Mouse (Mus musculus) midbrain, postnatal 0 days (tissue): Measurements from ENCODE around the gene Prpf6. TPM values are rescaled to one million over a fixed set of nuclear protein-coding genes. Genes with fewer than 3 reads are reported as not detected.
A peak's percentile ranks its signal among the peaks of the same experiment; 100 is the strongest.

Source experiments
- ATAC-seq: fragments of 200-750 bp; cut with Nextera tagmentation; 2 replicates; pipeline ENCODE4 v1.8.0; 2017; ENCODE audit warnings: moderate number of reproducible peaks, mild to moderate bottlenecking, moderate TSS enrichment, moderate library complexity; ENCODE audit not compliant: low FRiP score
- DNase-seq: peaks from one replicate; pipeline ENCODE4 v3.0.0-alpha.2; 2015; ENCODE audit warnings: low spot score
- H3K27ac ChIP-seq: fragments of 300-500 bp; sonication (generic); 2 replicates; pipeline ENCODE4 v1.5.1; 2014; ENCODE audit warnings: low read depth, mild to moderate bottlenecking, low read length, mixed read lengths
- H3K27me3 ChIP-seq: fragments of 300-500 bp; sonication (generic); 2 replicates; pipeline ENCODE4 v1.6.1; 2014; ENCODE audit warnings: low read length, control low read depth, mixed read lengths; ENCODE audit not compliant: insufficient read depth
- H3K36me3 ChIP-seq: fragments of 300-500 bp; sonication (generic); 2 replicates; pipeline ENCODE4 v1.6.1; 2014; ENCODE audit warnings: low read length, control low read depth, mixed read lengths; ENCODE audit not compliant: insufficient read depth
- H3K4me1 ChIP-seq: fragments of 300-500 bp; sonication (generic); 2 replicates; pipeline ENCODE4 v1.6.1; 2014; ENCODE audit warnings: mild to moderate bottlenecking, control low read depth, antibody characterized with exemption, low read length, mixed read lengths; ENCODE audit not compliant: insufficient read depth
- H3K4me2 ChIP-seq: fragments of 300-500 bp; sonication (generic); 2 replicates; pipeline ENCODE4 v1.6.1; 2014; ENCODE audit warnings: low read depth, mild to moderate bottlenecking, low read length, mixed read lengths; ENCODE audit not compliant: poor library complexity, severe bottlenecking
- H3K4me3 ChIP-seq: fragments of 300-500 bp; sonication (generic); 2 replicates; pipeline ENCODE4 v1.5.1; 2014; ENCODE audit warnings: low read depth, mild to moderate bottlenecking, low read length, moderate library complexity
- H3K9ac ChIP-seq: fragments of 300-500 bp; sonication (generic); replicated peaks from 2 replicates; pipeline ENCODE4 v1.6.1; 2014; ENCODE audit warnings: mild to moderate bottlenecking, low read length, moderate library complexity, mixed read lengths; ENCODE audit not compliant: poor library complexity, severe bottlenecking
- H3K9me3 ChIP-seq: fragments of 300-500 bp; sonication (generic); 2 replicates; pipeline ENCODE4 v1.6.1; 2016; ENCODE audit warnings: low read length, control low read depth
- CTCF ChIP-seq: IDR thresholded peaks from 2 replicates; pipeline ENCODE4 v1.5.1; 2016; ENCODE audit warnings: antibody characterized with exemption, mild to moderate bottlenecking
- WGBS: fragments of 180-500 bp; shearing (Covaris S2); extraction: QIAGEN DNeasy Blood & Tissue Kit; methylation state at CpG from one replicate; pipeline ENCODE4 v1.1.7; 2014; 5-methylcytosine and 5-hydroxymethylcytosine counted together
- polyA plus RNA-seq: library from polyadenylated mRNA; unstranded; fragments of >200 nt; fragmentation: Nextera tagmentation; extraction: Ambion mirVana; gene quantifications from 2 replicates; pipeline ENCODE4 v1.2.1, GENCODE M21; 2015
- total RNA-seq: library from RNA; depleted of rRNA; stranded (reverse); fragments of >200 nt; gene quantifications from 2 replicates; pipeline ENCODE4 v1.2.3, GENCODE M21; 2014

The Prpf6 gene
- total and polyA plus RNA-seq, 2 experiments from 2014 or later: 34.4 to 40.5 TPM

DNA sequence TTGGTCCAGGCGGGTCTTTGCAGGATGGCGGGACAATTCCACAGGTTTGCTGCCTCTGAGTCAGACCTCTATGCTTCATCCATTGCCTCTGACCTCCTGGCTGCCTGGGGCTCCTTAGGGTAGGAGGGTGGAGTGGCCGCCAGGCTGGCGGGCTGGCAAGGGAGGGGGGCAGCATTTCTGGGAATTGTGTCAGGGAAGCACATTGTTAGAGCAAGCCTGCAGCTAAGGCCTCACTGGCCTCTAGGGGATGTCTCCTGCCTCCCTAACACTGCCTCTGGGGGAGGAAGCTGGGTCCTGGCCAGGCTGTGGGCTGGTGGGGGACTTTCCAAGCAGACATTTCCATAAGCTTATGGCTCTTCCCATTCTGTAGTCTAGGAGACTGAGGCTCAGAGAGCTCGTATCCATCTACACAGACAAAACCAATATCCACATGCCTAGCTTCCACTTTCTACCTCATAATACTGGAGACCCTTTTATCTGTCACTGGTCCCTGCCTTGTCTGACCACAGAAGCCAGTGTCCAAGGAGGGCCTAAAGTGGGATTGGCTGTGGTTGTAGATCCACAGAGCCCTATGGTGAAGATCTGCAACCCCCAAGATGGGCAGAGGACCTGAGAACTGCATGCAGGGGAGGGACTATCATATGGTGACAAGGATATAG is 85.6 kb downstream of the Prpf6 start:
- no peak overlapping the region for H3K4me3 ChIP-seq
- peak; percentile 12; the same call in 1 of the 2 replicates for TF ChIP-seq CTCF
- no peaks in the 10 kb centered on the region for H3K9me3 ChIP-seq
- 60% methylated on average over 5 of the region's 5 CpGs for WGBS
- DNase-seq (no peak), ATAC-seq (no peak)
- no peaks in the 10 kb centered on the region for H3K36me3 ChIP-seq
- H3K9ac ChIP-seq: no peak overlapping the region
- peaks cover 8% of the 10 kb centered on the region for H3K27me3 ChIP-seq
- H3K4me2 ChIP-seq: no peak overlapping the region
- H3K27ac ChIP-seq: no peak overlapping the region
- peaks cover 11% of the 10 kb centered on the region; the same call in 1 of the 2 replicates for H3K4me1 ChIP-seq

DNA sequence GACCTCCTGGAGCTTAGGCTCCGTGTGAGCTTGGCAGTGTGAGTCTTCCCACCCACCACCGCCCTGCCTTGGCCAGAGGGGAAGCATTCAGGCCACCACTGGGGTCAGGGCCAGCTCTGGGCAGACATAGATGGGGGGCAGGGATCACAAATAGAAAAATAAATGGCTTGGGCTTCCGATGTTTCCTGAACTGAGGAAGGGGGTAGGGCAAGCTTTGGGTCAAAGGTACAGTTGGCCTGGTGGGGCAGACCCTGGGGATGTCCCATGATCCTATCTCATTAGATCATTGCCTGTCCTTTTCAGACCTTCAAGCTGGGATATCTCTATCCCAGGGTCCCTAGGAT is 86.1 kb downstream of the Prpf6 start:
- TF ChIP-seq CTCF: no peak
- Histone ChIP-seq H3K27me3 (peaks cover 4% of the 10 kb centered on the region; the same call in 1 of the 2 replicates), H3K27ac (no peak overlapping the region), H3K4me1 (peaks cover 13% of the 10 kb centered on the region; the same call in 1 of the 2 replicates), H3K9me3 (no peaks in the 10 kb centered on the region), H3K4me2 (no peak overlapping the region), H3K36me3 (no peaks in the 10 kb centered on the region), H3K4me3 (no peak overlapping the region), H3K9ac (no peak overlapping the region)
- 51% methylated on average over 3 of the region's 3 CpGs for WGBS
- DNase-seq (no peak), ATAC-seq (no peak)

DNA sequence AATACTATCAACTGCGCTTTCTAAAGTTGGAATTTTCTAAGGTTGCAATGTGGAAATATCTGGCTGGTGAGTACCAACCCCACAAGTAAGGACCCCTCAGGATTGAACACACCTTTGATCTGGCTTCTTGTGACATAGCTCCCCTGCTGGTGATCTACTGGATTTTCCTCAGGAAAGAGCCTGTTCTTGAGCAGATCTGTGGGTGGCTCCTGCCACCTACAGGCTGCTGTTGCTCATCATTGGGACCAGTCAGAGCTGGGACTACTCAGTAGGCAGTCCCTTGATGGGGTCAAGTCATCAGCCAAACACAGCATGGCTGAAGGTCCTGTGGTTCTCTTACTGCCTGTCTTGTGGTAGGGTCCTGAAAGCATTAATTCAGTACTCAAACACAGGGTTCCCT is 87.1 kb downstream of the Prpf6 start:
- H3K9ac ChIP-seq: no peak overlapping the region
- ATAC-seq: peak; percentile 61; the same call in 1 of the 2 replicates

DNA sequence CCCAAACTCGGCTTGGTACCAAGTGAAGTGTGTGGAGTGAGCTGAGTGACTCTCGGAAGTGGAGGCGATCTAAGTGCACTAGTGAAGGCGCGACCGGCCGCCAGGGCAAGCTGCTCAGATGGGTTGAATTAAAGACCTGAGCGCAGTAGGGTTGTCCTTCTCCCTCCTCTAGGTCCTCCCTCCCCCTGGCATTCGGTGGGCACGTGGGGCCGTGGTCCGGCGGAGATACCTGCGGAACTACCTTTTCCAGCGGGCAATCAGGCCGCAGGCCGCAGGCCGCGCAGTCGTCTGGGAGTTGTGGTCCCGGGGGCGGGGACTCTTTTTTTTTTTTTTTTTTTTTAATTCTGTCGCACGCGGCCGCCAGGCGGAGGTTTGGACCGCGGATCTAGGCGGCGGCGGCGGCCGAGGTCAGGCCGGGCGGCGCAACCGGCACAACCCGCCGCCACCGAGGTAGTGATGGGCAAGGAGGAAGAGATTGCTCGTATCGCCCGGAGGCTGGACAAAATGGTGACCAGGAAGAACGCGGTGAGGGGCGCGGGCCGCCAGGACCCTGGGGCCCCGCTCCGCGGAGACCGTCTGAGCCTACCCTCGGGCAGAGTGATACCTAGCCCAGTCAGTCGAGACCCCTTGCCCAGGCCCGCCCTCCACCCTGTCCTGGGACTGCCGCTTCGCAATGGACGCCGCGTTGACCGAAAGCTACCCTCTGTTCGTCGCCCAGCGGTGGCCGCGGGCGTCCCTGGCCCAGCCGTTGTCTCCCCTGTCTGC is 88.5 kb downstream of the Prpf6 start, which contains the start of gene Tcea2:
Tcea2 (plus strand) TSS at position 360 of the 765 bp plus-strand sequence.
- Histone ChIP-seq H3K9ac (peak within 1 kb of the TSS; percentile 84), H3K4me1 (peaks cover 13% of the 10 kb centered on the region; the same call in 1 of the 2 replicates), H3K27me3 (no peaks in the 10 kb centered on the region), H3K4me3 (peak within 1 kb of the TSS; percentile 65), H3K4me2 (peak within 1 kb of the TSS; percentile 95), H3K36me3 (0 out of 2 replicates have a peak, but pooled peaks cover 3% of the 10 kb centered on the region), H3K27ac (peak within 1 kb of the TSS; percentile 85), H3K9me3 (no peaks in the 10 kb centered on the region)
- DNase-seq (peak; percentile 80), ATAC-seq (peak; percentile 69)
- TF ChIP-seq CTCF: peak; percentile 46
- WGBS: 0% methylated on average over 60 of the region's 69 CpGs

More for the DNA sequence above, 87.1 kb downstream of the Prpf6 start:
- WGBS: 42% methylated on average over 1 of the region's 1 CpGs
- H3K27ac ChIP-seq: no peak overlapping the region
- no peaks in the 10 kb centered on the region for H3K36me3 ChIP-seq
- H3K4me1 ChIP-seq: peaks cover 13% of the 10 kb centered on the region; the same call in 1 of the 2 replicates
- DNase-seq: peak; percentile 91
- no peaks in the 10 kb centered on the region for H3K9me3 ChIP-seq
- H3K4me3 ChIP-seq: no peak overlapping the region
- peak; percentile 98 for TF ChIP-seq CTCF
- H3K4me2 ChIP-seq: no peak overlapping the region
- peaks cover 4% of the 10 kb centered on the region; the same call in 1 of the 2 replicates for H3K27me3 ChIP-seq

DNA sequence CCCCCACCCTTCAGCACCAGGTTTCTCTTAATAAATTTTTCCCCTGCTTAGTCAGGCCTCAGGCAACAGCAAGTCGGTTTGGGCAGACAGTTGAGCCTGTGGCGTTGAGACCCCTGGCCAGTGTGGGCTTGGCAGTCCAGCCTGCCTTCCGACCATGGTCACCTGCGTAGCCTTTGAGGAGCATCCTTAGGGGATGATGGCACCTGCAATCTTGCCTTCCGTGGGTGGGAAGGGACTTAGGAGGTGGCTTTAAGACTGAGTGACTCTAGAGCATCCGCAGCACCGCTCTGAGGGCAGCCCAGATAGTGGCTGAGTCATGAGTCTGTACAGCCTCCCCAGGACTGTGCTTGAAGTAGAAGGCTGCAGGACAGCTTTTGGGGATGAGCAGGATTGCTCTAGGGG is 89.0 kb downstream of the Prpf6 start:
- peaks cover 9% of the 10 kb centered on the region; the same call in 1 of the 2 replicates for H3K4me1 ChIP-seq
- peak overlapping the region; percentile 85 for H3K27ac ChIP-seq
- H3K27me3 ChIP-seq: no peaks in the 10 kb centered on the region
- DNase-seq (no peak), ATAC-seq (peak; percentile 18)
- no peaks in the 10 kb centered on the region for H3K9me3 ChIP-seq
- WGBS: 11% methylated on average over 7 of the region's 7 CpGs
- TF ChIP-seq CTCF: no peak
- H3K36me3 ChIP-seq: 0 out of 2 replicates have a peak, but pooled peaks cover 3% of the 10 kb centered on the region
- peak overlapping the region; percentile 95 for H3K4me2 ChIP-seq
- H3K9ac ChIP-seq: peak overlapping the region; percentile 84
- H3K4me3 ChIP-seq: peak overlapping the region; percentile 65

DNA sequence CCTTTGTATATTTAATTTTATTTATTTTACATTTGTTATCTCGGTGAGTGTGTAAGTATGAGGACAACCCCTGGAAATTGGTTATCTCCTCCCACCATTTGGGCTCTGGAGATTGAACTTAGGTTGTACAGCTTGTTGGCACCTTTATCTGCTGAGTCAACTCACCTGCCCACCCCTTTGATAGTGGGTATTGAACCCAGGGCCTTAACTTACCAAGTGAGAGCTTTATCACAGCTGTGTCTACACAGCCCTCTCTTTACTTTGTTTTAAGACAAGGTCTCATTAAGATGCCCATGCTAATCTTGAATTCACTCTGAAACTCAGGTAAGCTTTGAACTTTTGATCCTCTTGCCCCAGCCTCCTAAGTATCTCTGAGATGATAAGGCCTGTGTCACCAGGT is 90.3 kb downstream of the Prpf6 start:
- Histone ChIP-seq H3K9ac (no peak overlapping the region), H3K4me2 (no peak overlapping the region), H3K4me3 (no peak overlapping the region), H3K27ac (no peak overlapping the region), H3K4me1 (peaks cover 7% of the 10 kb centered on the region; the same call in 1 of the 2 replicates), H3K36me3 (peaks cover 9% of the 10 kb centered on the region; the same call in 1 of the 2 replicates), H3K9me3 (no peaks in the 10 kb centered on the region), H3K27me3 (no peaks in the 10 kb centered on the region)
- DNase-seq (no peak), ATAC-seq (no peak)
- TF ChIP-seq CTCF: no peak
- WGBS: 93% methylated on average over 1 of the region's 1 CpGs
